Mouse (Mus musculus): ENCODE data around the gene Tln1.

The Tln1 gene

GRCm38 (mm10) chr4:43547160-43547559 lies 15.3 kb downstream of the Tln1 start:
- no peak for DNase-seq (ENCODE audit: low spot score in 2 of 2)

DNA sequence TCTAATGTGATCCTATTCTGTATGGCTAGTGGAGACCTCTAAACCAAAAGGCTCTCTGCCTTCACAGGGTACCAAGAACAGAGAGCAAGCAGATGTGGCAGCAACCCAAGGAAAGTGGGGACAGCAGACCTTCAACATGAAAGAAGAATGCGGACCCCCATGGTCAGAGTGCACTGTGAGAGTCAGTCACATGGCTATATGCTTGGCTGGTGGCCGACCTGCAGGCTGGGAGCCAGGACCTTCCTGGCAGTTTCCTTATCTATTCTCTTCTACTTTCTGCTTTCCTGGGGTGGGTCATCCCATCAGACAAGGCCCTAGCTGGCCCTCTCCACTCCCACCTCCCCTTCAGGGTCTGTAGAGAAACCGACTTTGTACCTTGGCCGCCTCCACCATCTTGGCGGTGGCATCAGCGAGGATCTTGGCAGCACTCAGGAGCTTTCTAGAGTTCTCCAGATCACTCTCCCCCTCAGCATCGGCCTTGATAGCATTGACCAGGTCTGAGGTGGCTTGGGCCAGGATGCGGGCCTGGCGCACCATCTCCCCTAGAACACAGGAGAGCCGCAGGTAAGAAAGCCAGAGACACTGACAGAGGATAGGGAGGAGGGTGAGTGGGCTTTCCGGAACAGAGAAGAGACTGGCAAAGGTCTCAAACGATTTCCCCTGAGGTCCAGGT lies 16.0 kb downstream of the Tln1 start:
- DNase-seq (ENCODE audit: low spot score in 2 of 2), result no peak

- no peak for DNase-seq (ENCODE audit: low spot score in 2 of 2)
These were observed 20.4 kb downstream of the Tln1 start for GRCm38 (mm10) chr4:43542044-43542443.

- DNase-seq (ENCODE audit: low spot score in 2 of 2), result no peak
These were observed 26.5 kb downstream of the Tln1 start for GRCm38 (mm10) chr4:43536031-43536430.

- no peak for DNase-seq (ENCODE audit: low spot score in 2 of 2)
These were observed 26.9 kb downstream of the Tln1 start for GRCm38 (mm10) chr4:43535628-43536027.

DNA sequence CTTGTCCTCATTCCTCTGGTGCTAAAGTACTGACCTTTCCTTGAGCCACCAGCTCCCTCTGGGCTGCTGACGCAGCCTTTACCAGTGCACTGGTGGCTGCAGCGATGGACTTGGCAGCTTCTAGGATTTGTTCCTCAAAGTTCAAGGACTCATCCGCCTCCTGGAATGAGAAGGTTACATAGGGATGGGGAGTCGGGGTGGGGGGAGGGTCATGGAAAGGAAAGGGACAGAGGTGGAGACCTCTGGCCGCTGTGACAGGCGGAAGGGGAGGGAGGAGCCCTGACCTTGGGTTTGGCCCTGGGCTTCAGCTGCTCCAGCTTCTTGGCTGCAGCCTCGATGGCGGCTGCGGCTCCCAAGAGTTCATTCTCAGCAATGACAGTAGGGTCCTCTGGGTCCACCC lies 29.2 kb downstream of the Tln1 start:
- DNase-seq (ENCODE audit: low spot score in 2 of 2), result no peak

- DNase-seq (ENCODE audit: low spot score in 2 of 2), result peak; percentile 40 to 67
These were observed 31.9 kb downstream of the Tln1 start for GRCm38 (mm10) chr4:43530581-43530980.

- no peak for DNase-seq (ENCODE audit: low spot score in 2 of 2)
These were observed 32.4 kb downstream of the Tln1 start for GRCm38 (mm10) chr4:43530081-43530501.

DNA sequence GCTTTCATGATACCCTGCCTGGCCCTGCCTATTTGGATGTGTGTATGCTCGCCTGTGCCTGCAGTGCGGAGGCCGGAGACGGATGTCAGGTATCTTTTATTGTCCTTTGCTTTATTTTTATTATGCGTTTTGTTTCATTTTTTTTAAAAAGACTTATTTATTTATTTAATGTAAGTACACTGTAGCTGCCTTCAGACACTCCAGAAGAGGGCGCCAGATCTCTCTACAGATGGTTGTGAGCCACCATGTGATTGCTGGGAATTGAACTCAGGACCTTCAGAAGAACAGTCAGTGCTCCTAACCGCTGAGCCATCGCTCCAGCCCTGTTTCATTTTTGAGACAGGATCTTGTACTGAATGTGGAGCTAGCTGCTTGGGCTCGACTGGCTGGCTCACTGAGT lies 34.0 kb downstream of the Tln1 start:
- no peak for DNase-seq (ENCODE audit: low spot score in 2 of 2)

DNA sequence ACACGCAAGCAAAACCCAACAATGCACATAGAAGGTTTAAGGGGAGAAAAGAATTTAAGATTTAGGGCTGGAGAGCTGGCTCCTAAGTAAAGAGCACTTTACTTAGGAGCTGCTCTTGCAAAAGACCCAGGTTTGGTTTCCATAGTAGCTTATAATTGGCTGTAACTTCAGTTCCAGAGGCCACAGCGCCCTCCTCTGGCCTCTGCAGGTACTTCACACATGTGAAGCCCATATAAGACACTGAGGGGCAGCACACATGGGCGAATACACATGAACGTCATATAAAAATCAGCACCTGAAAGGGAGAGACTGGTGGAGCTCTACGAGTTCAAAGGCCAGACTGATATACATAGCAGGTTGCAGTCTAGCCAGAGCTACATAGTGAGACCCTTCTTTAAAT lies 34.6 kb downstream of the Tln1 start:
- DNase-seq (ENCODE audit: low spot score in 2 of 2), result no peak

GRCm38 (mm10) chr4:43519956-43520355 lies 42.5 kb downstream of the Tln1 start:
- peak; percentile 80 to 88 for DNase-seq (ENCODE audit: low spot score in 2 of 2)

GRCm38 (mm10) chr4:43519551-43519950 lies 42.9 kb downstream of the Tln1 start:
- DNase-seq (ENCODE audit: low spot score in 2 of 2), result no peak

DNA sequence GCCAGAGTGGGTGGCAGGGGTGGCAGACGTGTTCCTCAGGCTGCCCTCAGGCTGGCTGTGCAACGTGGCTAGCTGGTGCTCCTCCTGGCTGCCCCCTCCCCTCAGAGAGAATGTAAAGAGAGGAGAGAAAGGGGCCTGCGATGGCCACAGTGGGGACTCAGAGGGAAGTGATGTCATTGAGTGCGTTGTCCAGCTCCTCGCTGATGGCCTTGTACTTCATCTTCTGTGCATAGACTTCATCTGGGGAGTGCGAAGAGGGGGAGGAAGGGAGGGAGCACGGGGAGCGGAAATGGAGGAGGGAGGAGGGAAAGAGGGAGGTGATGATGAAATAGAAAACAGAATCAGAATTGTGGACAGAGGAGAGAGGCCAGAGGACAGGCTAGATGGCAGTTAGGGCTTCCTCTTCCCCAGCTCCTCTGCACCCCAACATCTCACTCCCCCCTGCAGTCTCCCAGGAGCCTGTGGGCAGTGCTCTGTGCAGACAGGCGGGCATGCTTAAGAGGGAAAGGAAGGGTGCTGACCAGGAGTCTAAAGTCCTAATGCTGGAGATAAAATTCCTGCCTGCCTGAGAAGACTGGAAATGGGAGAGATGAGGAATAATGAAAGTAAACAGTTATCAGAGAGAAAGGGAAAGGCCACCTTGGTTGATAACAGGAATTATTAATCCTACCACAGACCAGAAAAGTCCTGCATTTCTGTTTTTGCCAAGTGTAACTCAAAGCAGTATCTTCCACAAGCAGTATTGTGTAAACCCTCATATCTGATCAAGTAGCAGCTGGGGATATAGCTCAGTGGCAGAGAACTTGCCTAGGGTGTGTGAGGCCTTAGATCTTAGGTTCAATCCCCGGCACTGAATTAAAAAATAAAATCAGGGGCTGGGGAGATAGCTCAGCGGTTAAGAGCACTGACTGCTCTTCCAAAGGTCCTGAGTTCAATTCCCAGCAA lies 46.5 kb downstream of the Tln1 start:
- DNase-seq (ENCODE audit: low spot score in 2 of 2), result no peak

GRCm38 (mm10) chr4:43513791-43514190 lies 48.7 kb downstream of the Tln1 start:
- DNase-seq (ENCODE audit: low spot score in 2 of 2), result no peak

GRCm38 (mm10) chr4:43513300-43513699 lies 49.2 kb downstream of the Tln1 start:
- no peak for DNase-seq (ENCODE audit: low spot score in 2 of 2)

DNA sequence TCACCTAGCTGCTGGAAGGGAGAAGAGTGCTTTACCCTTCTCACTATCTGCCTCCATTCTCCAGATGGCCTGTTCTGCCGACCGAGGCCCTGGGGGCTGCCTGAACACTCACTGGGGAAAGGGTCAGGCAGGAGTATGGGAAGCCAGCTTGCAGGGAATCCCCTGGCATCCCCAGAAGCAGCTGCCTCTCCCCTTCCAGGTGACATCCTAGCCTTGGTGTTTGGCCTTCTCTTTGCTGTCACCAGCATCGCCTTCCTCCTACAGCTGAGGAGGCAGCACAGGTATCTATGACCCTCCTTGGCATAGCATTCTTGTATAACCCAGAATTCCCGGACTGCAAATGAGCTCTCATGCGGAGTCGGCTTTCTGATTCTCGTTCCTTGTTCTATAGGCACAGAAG lies 49.8 kb downstream of the Tln1 start:
- DNase-seq (ENCODE audit: low spot score in 2 of 2), result no peak

GRCm38 (mm10) chr4:43511675-43512454 lies 50.6 kb downstream of the Tln1 start:
- DNase-seq (ENCODE audit: low spot score in 2 of 2), result no peak

DNA sequence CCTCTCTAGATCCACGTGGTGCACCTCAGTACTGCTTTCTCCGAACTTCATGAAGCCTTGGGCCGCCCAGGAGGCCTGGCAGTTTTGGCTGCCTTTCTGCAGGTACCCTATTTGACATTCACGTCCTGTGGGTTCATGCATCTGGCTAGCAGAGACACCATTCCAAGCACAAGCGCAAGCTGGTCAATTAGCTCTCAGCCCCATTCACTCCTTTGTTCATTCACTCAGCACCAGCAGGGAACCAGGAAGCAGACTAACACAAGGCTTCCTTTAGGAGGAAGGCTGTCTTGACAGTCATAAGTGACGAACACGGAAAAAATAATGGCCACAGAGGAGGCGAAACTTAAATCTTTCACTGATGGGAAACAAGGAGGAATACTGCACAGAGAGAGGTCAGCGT lies 53.4 kb downstream of the Tln1 start:
- DNase-seq (ENCODE audit: low spot score in 2 of 2), result no peak

GRCm38 (mm10) chr4:43508666-43508997 lies 53.9 kb downstream of the Tln1 start:
- no peak for DNase-seq (ENCODE audit: low spot score in 2 of 2)

DNA sequence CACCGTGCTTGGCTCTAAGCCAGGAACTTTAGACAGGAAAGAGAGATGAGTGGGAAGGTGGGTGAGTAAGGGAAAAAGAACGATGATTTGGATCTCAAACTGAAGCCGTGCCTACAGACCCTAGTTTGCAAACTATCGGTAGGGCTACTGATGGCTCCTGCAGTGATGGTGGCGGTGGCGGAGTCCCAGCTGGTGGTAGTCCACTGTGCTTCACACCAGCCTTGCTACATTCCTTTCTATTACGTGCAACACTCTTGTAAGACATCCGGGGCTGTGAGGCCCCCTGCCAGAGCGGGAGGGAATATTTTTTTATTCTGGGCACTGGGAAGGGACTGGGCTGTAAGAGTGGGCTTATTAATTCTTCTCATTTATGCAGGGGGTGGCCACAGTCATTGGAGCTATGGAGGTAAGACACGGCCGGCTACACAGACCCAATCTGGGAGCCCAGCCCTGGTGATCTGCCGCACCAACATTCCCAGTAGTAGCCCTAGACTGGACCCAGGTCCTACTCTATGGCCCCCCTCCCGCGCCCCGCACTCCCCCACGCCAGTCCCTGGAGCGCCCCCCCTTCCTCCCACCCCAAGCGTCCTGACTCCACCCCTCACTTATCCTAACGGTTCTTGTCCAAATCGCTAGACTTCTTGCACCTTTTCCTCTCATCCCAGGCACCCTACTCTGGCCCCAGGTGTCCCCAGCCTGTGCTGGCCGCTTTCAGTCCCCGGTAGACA lies 54.4 kb downstream of the Tln1 start:
- no peak for DNase-seq (ENCODE audit: low spot score in 2 of 2)

DNA sequence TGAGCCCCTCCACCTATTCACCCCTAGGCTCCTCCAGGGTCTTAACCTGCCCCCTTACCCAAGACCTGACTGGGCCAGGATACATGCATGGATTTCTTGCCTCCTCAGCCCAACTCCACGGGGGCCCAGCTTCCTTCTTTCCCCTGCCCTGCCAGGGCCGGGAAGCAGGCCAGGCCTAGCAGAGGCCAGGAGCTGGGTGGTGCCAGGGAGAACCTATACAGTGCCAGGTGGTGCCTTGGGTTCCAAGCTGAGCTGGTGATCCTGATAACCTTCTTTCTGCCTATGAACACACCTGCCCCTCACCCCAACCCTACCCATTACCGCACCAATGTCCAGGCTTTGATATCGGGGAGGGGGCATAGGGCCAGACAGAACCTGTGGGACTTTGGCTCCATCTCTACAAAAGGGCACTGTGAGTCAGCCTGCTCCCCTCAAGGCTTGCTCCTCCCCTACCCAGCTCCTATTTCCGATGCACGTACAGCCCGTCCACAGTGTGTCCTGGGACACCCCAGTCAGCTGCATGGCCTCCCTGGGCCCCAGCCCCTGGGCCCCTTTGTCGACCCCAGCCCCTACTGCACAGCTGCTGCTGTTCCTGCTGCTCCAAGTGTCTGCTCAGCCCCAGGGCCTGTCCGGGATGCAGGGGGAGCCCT lies 55.8 kb downstream of the Tln1 start, which contains the start of gene Car9:
Gene Car9 (plus strand): TSS at position 431 of the 650 bp plus-strand sequence.
- DNase-seq (ENCODE audit: low spot score in 2 of 2), result no peak

All from heart, adult 9 months (tissue).